Mouse (Mus musculus) kidney, adult 11 months (tissue): ENCODE results near the gene Tmem203.

Experiments
- DNase-seq: peaks from one replicate; pipeline ENCODE4 v3.0.0; 2022

Tmem203 gene

GRCm38 (mm10) chr2:25264851-25265250 lies 9.6 kb downstream of the Tmem203 start:
- DNase-seq: peak; percentile 91

DNA sequence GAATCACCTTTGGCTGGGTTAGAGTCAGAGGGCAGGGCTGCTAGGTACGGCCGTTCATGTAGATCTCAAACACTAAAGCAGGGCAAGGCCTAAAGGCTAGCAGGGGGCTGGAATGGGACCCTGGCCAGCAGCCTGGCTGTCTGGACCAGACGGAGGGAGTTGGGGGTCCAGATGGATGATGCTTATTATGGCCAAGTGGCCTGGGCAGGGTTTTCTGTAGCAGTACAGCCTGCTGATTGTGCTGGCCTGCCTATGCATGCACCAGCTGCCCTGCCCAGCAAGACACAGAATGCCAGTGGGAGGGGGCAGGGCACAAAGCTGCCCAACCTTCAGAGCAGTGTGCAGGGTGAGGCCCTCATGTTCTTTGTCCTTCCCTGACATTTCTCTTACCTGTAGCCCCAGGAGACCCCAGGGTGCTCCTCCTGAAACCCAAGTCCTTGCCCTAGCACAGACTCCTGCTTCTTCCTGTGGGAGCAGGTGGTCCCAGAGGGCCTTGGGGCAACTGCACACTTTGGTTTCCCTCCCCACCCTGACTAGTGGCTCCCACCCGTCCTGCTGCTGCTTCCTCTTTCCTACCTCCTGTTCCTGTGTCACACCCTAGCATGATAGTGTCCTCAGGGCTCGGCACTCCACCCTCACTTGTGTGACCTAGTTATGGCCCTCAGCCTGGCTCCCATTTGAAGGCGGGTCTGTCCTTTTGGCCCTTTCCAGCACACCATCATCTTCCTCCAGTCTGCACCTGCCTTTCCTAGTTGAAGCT lies 10.8 kb downstream of the Tmem203 start:
- DNase-seq: no peak

- peak; percentile 71 for DNase-seq
Observed at GRCm38 (mm10) chr2:25266720-25267119, 11.5 kb downstream of the Tmem203 start.

- no peak for DNase-seq
Observed at GRCm38 (mm10) chr2:25267241-25267640, 12.0 kb downstream of the Tmem203 start.

GRCm38 (mm10) chr2:25267746-25268309 lies 12.6 kb downstream of the Tmem203 start:
- DNase-seq: no peak

- peak; percentile 96 for DNase-seq
Observed at GRCm38 (mm10) chr2:25271827-25272511, 16.7 kb downstream of the Tmem203 start, which contains the start of the genes Ssna1 and Anapc2. TSS of gene Ssna1 (minus strand) at chr2:25272438. TSS of gene Anapc2 (plus strand) at chr2:25272478.

- no peak for DNase-seq
Observed at GRCm38 (mm10) chr2:25272515-25272914, 17.3 kb downstream of the Tmem203 start.

DNA sequence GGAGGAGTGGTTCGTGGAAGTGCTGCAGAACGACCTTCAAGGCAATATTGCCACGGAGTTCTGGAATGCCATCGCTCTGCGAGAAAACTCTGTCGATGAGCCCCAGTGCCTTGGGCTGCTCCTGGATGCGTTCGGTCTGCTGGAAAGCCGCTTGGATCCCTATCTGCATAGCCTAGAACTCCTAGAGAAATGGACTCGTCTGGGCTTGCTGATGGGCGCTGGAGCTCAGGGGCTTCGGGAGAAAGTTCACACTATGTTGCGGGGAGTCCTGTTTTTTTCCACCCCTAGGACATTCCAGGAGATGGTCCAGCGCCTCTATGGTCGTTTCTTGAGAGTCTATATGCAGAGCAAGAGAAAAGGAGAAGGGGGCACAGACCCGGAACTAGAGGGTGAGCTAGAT lies 17.8 kb downstream of the Tmem203 start:
- DNase-seq: no peak

- peak; percentile 72 for DNase-seq
Observed at GRCm38 (mm10) chr2:25278928-25279882, 24.0 kb downstream of the Tmem203 start.

GRCm38 (mm10) chr2:25285551-25285950 lies 30.3 kb downstream of the Tmem203 start:
- no peak for DNase-seq

DNA sequence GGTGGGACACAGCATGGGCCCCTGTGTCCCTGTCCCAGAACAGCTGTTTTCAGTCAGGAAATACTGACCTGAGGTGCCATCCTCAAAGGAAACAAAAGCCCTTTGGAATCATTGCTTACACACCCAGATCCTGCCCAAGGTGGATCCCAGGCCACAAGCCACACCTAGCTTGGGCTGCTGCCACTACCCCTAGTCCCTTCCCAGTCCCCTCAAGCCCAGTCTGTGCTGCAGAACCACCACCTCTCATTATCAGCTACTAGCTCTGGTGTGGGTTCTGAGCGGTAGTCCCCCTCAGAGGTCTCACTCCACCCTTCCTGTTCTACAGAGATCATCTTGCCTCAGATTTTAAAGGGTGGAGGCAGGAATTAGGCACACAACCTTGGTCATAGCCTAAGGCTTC lies 31.1 kb downstream of the Tmem203 start:
- DNase-seq: no peak

DNA sequence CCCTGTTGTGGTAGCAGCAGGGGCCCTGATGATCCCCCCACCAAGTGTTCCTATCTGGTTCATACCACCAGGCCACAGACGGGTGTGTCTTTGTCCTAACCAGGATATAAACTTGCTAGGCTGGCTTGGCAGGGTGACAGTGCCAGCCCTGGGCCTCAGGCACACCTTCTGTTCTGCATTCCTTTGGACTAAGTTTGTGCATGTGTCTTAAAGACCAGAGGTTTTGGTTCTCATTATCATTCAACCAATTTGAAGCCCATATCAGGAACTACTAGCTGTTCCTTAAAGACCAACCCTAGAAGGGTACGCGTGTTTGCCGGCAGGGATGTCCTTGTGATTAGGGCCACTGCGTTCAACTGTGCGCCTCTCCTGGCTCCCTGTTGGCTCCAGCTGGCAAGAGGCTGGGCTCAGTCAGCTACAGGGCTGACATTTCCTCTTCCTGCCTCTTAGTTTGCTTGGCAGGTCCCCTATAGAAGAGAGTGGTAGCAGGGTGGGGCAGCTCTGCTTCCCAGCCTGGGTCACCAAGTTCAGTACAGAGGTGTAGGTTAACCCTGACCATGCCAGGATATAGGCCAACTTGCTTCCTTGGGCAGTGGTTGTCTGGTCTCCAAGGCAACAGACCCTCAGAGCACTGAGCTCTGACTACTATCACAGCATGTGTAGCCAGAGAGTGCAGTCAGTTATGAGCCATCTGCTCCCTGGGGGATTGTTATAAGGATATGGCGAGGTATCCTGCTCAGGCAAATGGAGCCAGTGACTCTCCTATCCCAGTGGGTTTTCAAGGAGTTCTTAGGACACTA lies 31.8 kb downstream of the Tmem203 start:
- peak; percentile 67 for DNase-seq

DNA sequence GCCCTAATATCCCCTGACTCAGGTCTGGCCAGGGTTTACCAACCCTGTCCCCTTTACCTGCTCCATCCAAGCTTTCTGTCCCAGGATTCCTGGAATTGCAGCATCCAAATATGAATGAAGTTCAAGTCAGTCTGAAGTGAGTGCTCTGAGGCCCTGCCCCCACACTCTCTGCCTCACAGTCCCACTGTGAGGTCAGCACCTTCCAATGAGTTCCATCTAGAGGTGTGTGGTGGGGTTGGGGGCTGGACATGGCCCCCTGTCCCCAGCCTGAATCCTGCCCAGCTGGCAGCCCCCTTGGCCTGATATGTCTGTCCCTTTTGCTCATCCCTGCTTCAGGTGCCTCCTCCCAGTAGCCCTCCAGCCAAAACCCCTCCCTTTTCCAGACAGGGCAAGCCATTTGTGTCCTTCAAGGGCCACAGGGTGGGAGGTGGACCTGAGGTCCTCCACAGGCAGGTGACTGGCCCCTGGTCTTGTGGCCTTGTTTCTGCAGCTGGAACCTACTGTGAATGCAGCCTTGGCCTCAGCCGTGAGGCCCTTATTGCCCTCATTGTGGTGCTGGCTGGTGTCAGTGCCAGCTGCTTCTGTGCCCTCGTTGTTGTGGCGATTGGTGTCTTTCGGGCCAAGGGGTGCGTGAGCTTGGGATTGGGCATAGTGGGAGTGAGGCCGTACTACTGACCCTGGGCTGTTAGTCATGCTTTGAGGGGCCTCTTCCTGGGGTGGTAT lies 32.8 kb downstream of the Tmem203 start, which contains the start of gene Tmem210:
Gene Tmem210 (plus strand): TSS at position 219 of the 723 bp plus-strand sequence.
- DNase-seq: no peak

DNA sequence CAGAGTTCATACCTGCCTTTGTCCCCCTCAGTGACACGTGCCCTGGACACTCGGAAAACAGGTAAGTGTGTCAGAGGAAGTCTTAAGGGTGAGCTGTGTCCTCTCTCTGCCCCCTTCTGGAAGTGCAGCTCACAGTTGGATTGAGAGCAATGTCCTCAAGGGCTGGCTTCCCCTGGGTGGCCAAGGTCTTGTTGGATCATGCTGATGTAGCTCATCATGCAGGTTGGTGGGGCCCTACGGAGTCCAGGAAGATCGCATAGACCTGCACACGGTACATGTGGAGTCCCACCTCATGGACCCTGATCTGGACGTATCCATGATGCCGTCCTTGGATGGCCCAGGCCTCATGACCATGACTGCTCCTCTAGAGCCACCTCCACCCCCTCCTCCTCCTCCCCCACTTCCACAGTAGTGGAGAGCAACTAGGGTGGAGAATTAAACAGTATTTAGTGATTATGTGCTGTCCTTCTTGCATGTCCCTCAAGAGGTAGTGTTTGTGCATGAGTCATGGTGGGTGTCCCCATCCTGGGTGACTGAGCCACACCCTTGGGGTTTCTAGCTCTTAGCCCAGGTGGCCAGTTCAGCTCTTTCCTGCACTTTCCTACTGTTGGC lies 33.6 kb downstream of the Tmem203 start:
- DNase-seq: no peak

GRCm38 (mm10) chr2:25289651-25290050 lies 34.4 kb downstream of the Tmem203 start, which contains the start of gene Lrrc26:
TSS of gene Lrrc26 (plus strand) at chr2:25289915.
- DNase-seq: peak; percentile 78

DNA sequence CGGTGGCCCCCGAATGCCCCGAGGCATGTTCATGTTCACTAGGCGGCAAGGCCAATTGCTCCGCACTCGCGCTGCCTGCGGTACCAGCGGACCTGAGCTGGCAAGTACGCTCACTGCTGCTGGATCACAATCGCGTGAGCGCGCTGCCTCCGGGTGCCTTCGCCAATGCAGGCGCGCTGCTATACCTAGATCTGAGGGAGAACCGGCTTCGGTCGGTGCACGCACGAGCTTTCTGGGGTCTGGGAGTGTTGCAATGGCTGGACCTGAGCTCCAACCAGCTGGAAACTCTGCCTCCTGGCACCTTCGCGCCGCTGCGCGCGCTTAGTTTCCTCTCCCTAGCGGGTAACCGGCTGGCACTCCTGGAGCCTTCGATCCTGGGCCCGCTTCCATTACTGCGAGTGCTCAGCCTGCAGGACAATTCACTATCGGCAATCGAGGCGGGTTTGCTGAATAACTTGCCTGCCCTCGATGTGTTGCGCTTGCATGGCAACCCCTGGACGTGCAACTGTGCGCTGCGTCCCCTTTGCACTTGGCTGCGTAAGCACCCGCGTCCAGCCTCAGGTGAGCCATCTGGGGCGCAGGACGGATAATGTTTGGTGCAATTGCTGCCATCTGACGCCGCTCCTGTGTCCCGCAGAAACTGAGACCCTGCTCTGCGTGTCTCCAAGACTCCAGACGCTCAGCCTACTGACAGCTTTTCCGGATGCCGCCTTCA lies 35.0 kb downstream of the Tmem203 start:
- no peak for DNase-seq

DNA sequence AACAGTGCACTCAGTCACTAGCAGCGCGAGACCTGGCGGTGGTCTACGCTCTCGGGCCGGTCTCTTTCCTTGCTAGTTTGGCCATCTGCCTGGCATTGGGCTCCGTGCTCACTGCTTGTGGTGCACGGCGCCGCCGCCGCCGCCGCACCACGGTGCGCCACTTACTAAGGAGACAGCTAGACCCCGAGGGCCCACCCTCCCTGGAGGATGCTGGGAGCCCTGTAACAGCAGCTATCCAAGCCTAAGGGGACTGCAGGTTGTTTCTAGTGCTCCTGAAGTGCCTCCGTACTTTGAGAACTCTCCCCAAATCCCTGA lies 35.5 kb downstream of the Tmem203 start:
- no peak for DNase-seq

- DNase-seq: no peak
Observed at GRCm38 (mm10) chr2:25291184-25292053, 36.2 kb downstream of the Tmem203 start.

GRCm38 (mm10) chr2:25292054-25292544 lies 36.9 kb downstream of the Tmem203 start:
- DNase-seq: no peak
